Mouse (Mus musculus): ENCODE data around the gene Rtkn2. TPM values are rescaled to one million over a fixed set of nuclear protein-coding genes. Genes with fewer than 3 reads are reported as not detected.

The Rtkn2 gene
- polyA plus RNA-seq, 1 experiment from 2014 or later, result 14.0 TPM

DNA sequence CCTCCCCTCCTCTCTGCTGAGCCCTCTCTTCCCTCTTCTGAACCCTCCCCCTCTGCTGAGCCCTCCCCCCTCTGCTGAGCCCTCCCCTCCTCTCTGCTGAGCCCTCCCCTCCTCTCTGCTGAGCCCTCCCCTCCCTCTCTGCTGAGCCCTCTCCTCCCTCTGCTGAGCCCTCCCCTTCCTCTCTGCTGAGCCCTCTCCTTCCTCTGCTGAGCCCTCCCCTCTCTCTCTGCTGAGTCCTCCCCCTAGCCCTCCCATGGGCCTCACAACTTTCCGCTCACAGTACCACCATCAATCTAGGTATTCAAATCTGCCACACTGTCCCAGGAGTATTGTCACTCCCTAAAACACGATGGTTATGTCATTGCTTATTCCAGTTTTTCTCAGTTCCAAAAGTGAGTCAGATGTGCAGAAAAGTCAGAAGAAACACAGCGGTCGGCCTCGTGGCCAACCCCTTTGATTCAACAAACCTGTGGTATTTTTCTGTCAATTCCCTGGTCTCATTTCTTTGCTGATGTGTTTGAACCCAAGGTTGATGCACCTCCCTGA, 49.8 kb downstream of the Rtkn2 start:
- H3K27ac ChIP-seq, result no peak overlapping the region
- H3K9ac ChIP-seq, result no peak overlapping the region
- H3K36me3 ChIP-seq, result peaks cover 13% of the 10 kb centered on the region; the same call in 1 of the 2 replicates
- no peaks in the 10 kb centered on the region for H3K4me1 ChIP-seq
- H3K27me3 ChIP-seq, result no peaks in the 10 kb centered on the region
- no peak overlapping the region for H3K4me2 ChIP-seq (replicated peaks)
- WGBS, result 72% methylated on average over 5 of the region's 5 CpGs
- ATAC-seq (ENCODE audit: low FRiP score), result no peak
- H3K9me3 ChIP-seq (replicated peaks), result no peaks in the 10 kb centered on the region
- no peak overlapping the region for H3K4me3 ChIP-seq

DNA sequence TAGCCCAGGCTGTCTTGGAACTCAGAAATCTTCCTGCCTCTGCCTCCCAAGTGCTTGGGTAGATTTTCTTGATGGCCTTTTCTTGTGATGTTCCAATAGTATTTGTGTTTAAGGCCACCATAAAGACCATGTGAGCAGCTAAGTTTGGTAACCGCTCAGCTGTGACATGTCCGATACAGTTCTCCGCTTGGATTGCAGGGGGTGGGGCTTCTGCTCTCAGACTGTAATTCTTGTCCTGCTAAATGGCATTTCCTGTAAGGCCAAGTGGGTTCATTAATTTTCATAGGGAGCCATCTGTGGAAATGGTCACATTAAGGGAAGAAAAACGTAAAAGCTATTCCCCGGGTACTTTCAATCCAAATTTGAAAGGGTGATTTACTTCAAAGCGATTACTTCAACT, 50.7 kb downstream of the Rtkn2 start:
- Histone ChIP-seq H3K4me3 (no peak overlapping the region), H3K9me3 (replicated peaks) (no peaks in the 10 kb centered on the region), H3K4me1 (no peaks in the 10 kb centered on the region), H3K27me3 (no peaks in the 10 kb centered on the region), H3K4me2 (replicated peaks) (no peak overlapping the region), H3K9ac (no peak overlapping the region), H3K36me3 (peaks cover 13% of the 10 kb centered on the region; the same call in 1 of the 2 replicates), H3K27ac (no peak overlapping the region)
- ATAC-seq (ENCODE audit: low FRiP score), result no peak
- 78% methylated on average over 6 of the region's 6 CpGs for WGBS

DNA sequence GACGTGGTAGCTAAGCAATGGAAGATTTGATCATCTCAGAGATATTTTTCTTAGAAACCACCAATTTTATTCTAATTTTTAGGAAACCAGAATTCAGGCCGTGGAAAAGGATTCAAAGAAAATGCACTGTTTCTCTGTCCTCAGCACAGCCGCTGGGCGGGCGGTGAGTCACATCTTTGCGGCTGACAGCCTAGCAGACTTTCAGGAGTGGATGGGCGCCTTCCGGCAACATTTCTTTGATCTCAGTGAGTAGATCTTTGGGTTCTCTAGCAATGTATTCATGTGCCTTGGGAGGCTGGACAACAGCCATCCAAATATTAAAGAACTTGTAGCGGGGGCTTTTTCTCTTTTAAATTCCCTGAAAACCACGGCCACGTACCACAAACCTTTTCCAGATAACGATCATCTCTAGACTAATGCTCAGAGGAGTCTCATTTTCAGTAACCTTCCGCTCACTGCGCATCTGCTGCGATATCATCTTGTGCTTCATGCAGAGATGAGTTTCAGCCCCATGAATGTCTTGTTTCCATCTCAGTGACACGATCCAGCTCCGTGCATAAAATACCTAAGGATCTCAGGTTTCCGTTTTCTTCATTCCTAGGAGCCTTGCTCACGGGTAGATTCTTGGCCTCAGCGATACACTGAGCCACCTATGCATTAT, 56.5 kb downstream of the Rtkn2 start:
- H3K4me2 ChIP-seq (replicated peaks), result no peak overlapping the region
- ATAC-seq (ENCODE audit: low FRiP score), result no peak
- peaks cover 17% of the 10 kb centered on the region; the same call in 1 of the 2 replicates for H3K36me3 ChIP-seq
- H3K27me3 ChIP-seq, result no peaks in the 10 kb centered on the region
- no peak overlapping the region for H3K27ac ChIP-seq
- no peak overlapping the region for H3K9ac ChIP-seq
- H3K4me1 ChIP-seq, result peaks cover 18% of the 10 kb centered on the region
- H3K4me3 ChIP-seq, result no peak overlapping the region
- H3K9me3 ChIP-seq (replicated peaks), result 0 out of 2 replicates have a peak, but pooled peaks cover 4% of the 10 kb centered on the region
- WGBS, result 96% methylated on average over 20 of the region's 20 CpGs

DNA sequence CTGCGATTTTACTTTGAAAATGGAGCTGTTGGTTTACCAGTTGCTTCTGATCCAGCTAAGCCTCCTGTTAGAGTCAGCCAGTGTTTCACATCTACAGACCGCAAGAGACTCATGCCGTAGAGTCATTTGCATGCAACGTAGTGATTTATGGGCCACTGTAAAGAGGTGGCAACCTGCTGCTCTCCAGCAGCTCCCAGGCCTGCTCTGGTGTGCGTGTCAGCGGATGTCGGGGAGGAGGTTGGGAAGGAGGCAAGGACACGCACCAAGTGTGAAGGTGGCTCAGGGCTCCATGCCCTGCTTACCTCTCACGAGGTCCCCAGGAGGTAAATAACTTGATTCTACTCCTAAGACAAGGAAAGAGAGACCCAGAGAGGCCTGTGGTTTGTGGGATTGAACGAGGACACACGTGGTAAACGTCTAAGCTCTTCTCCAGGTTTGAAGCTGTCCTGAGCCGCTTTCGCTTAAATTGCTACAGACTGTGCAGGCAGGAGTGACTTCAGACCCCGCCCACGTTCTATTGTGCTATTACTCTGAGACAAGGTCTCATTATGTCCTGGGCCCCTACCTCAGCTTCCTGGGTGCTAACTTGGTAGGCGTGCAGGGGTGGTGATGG, 57.1 kb downstream of the Rtkn2 start:
- Histone ChIP-seq H3K4me1 (peaks cover 19% of the 10 kb centered on the region), H3K9me3 (replicated peaks) (0 out of 2 replicates have a peak, but pooled peaks cover 4% of the 10 kb centered on the region), H3K9ac (no peak overlapping the region), H3K27ac (no peak overlapping the region), H3K4me3 (no peak overlapping the region), H3K27me3 (no peaks in the 10 kb centered on the region), H3K36me3 (peaks cover 17% of the 10 kb centered on the region; the same call in 1 of the 2 replicates), H3K4me2 (replicated peaks) (no peak overlapping the region)
- WGBS, result 88% methylated on average over 17 of the region's 17 CpGs
- no peak for ATAC-seq (ENCODE audit: low FRiP score)

DNA sequence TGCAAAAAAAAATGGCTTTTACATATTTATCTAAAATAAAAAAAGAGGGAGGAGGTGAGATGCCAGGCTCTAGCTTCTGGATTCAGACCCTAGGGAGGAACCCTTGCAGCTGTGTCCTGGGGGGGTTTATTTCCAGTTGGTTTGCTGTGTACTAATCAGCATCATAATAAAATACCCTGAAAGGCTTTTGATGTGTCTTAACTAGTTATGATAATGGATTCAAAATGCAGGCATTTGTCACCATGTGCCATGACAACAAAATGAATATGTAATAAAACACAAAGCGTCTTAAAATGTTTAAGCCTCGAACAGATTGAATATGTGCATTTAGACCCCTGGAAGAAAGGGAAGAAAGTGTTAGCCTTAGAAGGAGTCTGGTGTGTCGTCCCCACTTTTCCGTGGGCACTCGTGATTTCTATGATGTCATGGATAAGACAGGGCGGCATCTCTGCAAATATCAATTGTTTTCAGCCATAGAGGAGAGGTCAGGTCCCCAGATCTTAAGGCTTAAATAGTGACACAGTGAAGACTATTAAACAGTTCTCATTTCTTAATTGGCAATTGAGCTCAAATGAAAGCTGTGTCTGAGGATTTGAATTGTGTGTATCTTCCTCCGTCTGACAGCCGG, 59.7 kb downstream of the Rtkn2 start:
- H3K9ac ChIP-seq, result 0 out of 2 replicates have a peak overlapping the region, but pooled peaks have one; percentile 10
- peaks cover 14% of the 10 kb centered on the region; the same call in 1 of the 2 replicates for H3K36me3 ChIP-seq
- H3K4me3 ChIP-seq, result no peak overlapping the region
- WGBS, result 57% methylated on average over 8 of the region's 8 CpGs
- peak; percentile 78; the same call in 1 of the 2 replicates for ATAC-seq (ENCODE audit: low FRiP score)
- peak overlapping the region; percentile 17; the same call in 1 of the 2 replicates for H3K4me2 ChIP-seq (replicated peaks)
- no peaks in the 10 kb centered on the region for H3K27me3 ChIP-seq
- H3K27ac ChIP-seq, result peak overlapping the region; percentile 76
- H3K9me3 ChIP-seq (replicated peaks), result 0 out of 2 replicates have a peak, but pooled peaks cover 4% of the 10 kb centered on the region
- H3K4me1 ChIP-seq, result peaks cover 26% of the 10 kb centered on the region

DNA sequence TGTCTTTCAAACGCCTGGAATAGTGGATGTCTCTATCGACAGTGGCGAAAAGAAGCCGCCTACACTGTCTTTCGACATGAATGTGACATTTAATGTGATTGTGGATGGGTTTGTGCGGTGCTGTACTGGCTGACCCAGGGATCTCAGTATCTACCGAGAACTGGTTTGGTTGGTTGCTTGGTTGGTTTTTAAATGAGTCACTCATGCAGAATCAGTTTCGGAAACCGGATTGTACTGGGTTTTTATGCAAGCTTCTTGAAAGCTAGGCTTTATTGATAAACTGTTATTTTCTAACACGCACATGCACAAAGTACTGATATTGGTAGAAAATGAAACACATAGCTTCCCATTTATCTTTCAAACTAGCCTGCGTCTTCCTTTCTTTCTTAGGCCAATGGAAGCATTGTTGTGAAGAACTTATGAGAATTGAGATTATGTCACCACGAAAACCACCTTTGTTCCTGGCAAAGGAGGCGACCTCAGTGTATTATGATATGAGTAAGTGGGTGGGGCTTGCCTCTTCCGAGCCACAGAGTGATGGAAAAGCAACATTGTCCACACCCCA, 60.4 kb downstream of the Rtkn2 start:
- Histone ChIP-seq H3K9me3 (replicated peaks) (0 out of 2 replicates have a peak, but pooled peaks cover 4% of the 10 kb centered on the region), H3K27ac (peak overlapping the region; percentile 76), H3K4me1 (peaks cover 28% of the 10 kb centered on the region), H3K36me3 (peaks cover 14% of the 10 kb centered on the region; the same call in 1 of the 2 replicates), H3K4me3 (no peak overlapping the region), H3K4me2 (replicated peaks) (peak overlapping the region; percentile 17; the same call in 1 of the 2 replicates), H3K27me3 (no peaks in the 10 kb centered on the region), H3K9ac (0 out of 2 replicates have a peak overlapping the region, but pooled peaks have one; percentile 10)
- peak; percentile 55; the same call in 1 of the 2 replicates for ATAC-seq (ENCODE audit: low FRiP score)
- 52% methylated on average over 14 of the region's 14 CpGs for whole genome bisulfite sequencing

DNA sequence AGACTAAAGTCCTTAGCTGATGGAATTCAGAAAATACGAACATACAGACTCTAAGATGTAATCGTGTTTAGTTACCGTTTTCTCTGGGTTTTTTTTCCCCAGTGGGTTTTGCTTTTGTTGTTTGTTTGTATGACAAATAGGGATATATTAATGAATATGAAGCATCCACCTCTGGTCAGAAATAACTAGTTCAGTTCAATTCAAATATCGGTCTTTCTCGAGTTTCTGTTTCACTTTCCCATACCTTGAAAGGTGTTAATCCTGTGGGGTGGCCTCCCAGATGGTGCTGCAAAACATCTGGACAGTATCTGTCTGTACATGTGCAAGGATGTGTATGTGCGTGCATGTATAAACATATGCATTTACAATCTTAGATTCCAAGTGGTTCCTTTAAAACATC, 61.0 kb downstream of the Rtkn2 start:
- peaks cover 28% of the 10 kb centered on the region for H3K4me1 ChIP-seq
- peaks cover 14% of the 10 kb centered on the region; the same call in 1 of the 2 replicates for H3K36me3 ChIP-seq
- no peak overlapping the region for H3K27ac ChIP-seq
- 0 out of 2 replicates have a peak, but pooled peaks cover 4% of the 10 kb centered on the region for H3K9me3 ChIP-seq (replicated peaks)
- no peak overlapping the region for H3K4me2 ChIP-seq (replicated peaks)
- no peak for ATAC-seq (ENCODE audit: low FRiP score)
- 92% methylated on average over 6 of the region's 6 CpGs for WGBS
- no peak overlapping the region for H3K9ac ChIP-seq
- H3K27me3 ChIP-seq, result no peaks in the 10 kb centered on the region
- H3K4me3 ChIP-seq, result no peak overlapping the region

DNA sequence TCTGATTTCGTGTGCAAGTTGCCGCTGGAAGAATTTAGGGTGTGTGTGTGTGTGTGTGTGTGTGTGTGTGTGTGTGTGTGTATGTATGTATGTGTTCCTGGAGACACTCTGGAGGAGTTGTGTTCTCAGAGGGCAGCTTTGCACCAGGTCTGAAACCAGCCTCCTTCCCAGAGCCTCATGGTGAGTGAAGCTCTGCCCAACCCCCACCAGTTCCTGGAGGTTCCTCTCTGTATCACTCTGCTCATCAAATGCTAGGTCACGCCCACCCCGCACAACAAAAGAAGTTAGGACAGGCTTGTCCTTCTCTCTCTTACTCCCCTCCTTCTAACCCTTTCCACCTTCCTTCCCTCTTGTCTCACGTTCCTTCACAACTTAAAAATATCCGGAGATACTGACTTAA, 64.6 kb downstream of the Rtkn2 start:
- no peak overlapping the region for H3K4me3 ChIP-seq
- no peak overlapping the region for H3K4me2 ChIP-seq (replicated peaks)
- no peak overlapping the region for H3K9ac ChIP-seq
- ATAC-seq (ENCODE audit: low FRiP score), result 0 out of 2 replicates have a peak, but pooled peaks have one; percentile 18
- no peaks in the 10 kb centered on the region for H3K9me3 ChIP-seq (replicated peaks)
- H3K27me3 ChIP-seq, result no peaks in the 10 kb centered on the region
- 37% methylated on average over 6 of the region's 6 CpGs for WGBS
- H3K4me1 ChIP-seq, result peaks cover 21% of the 10 kb centered on the region
- 0 out of 2 replicates have a peak, but pooled peaks cover 3% of the 10 kb centered on the region for H3K36me3 ChIP-seq
- no peak overlapping the region for H3K27ac ChIP-seq

DNA sequence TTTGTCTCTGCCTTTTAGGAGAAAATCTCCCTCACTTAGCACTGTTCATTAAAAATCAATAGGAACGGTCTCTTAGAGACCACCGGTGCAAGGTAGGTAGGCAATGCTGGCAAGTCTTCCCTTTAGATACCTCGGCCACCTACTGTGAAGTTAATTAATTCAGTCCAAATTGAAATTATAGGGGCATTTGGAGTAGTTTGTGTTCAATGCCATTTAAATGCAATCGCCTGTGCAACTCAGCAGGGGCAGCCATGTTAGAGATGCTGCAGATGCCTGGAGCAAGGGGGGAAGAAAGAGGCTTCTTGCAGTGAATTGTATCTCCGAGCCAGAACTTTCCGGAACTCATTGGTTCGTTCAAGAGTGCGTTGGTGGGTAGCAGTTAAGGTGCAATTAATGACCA, 65.5 kb downstream of the Rtkn2 start:
- ATAC-seq (ENCODE audit: low FRiP score), result no peak
- 0 out of 2 replicates have a peak, but pooled peaks cover 3% of the 10 kb centered on the region for H3K36me3 ChIP-seq
- no peaks in the 10 kb centered on the region for H3K9me3 ChIP-seq (replicated peaks)
- no peak overlapping the region for H3K27ac ChIP-seq
- H3K9ac ChIP-seq, result no peak overlapping the region
- peaks cover 13% of the 10 kb centered on the region; the same call in 1 of the 2 replicates for H3K4me1 ChIP-seq
- H3K27me3 ChIP-seq, result no peaks in the 10 kb centered on the region
- no peak overlapping the region for H3K4me3 ChIP-seq
- no peak overlapping the region for H3K4me2 ChIP-seq (replicated peaks)
- 74% methylated on average over 8 of the region's 8 CpGs for WGBS

DNA sequence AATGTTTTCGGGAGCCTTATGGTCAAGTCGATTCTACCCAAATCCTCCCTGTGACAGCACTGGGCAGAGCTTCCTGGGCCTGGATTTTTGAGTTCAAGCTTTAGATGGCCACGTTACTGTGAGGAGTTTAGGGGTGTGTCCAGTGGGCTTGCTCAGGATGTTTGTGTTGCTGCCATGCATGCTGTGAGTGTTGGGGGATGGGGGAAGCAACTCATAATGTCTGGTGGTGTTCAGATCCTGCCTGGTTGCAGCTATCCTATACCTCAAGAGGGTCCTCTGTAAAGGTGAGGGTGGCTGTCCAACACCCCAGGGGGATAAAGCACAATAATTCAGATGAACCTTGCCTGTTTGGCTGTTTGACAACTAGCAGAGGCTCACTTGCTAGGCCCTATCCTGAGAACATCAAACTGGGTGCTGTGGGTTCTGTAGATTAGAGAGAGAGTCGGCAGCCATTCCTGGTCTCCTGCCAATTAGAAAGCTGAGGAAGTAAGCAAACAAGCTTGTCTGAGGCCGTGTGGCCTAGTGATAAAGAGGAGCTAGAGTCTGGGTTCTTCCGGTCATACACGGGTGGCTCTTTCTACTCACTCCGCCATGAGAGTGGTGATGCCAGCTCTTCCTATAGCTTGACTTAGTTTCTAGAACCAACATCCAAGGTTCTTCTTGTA, 69.4 kb downstream of the Rtkn2 start:
- Histone ChIP-seq H3K27me3 (no peaks in the 10 kb centered on the region), H3K4me1 (peaks cover 4% of the 10 kb centered on the region; the same call in 1 of the 2 replicates), H3K4me2 (replicated peaks) (no peak overlapping the region), H3K9me3 (replicated peaks) (no peaks in the 10 kb centered on the region), H3K9ac (no peak overlapping the region), H3K36me3 (no peaks in the 10 kb centered on the region), H3K27ac (no peak overlapping the region), H3K4me3 (no peak overlapping the region)
- no peak for ATAC-seq (ENCODE audit: low FRiP score)
- 89% methylated on average over 8 of the region's 8 CpGs for WGBS

DNA sequence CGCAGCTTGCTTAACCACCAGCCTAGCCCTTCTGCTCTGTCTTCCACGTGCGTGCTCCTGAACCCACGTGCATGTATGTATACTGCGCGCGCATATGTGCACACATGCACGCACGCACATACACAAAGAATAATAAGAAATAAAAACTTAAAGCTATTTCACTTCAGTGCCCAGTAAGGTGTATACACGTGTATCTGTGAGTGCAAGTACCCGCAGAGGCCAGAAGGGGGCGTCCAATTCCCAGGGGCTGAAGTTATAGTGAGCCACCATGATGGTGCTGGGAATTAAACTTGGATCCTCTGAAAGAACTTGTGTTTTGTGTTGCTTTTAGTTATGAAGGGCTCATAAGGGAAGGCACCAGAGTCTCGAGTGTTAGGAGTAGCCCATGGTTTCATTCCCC, 71.5 kb downstream of the Rtkn2 start:
- H3K27me3 ChIP-seq, result no peaks in the 10 kb centered on the region
- no peak overlapping the region for H3K4me3 ChIP-seq
- H3K9ac ChIP-seq, result no peak overlapping the region
- H3K4me1 ChIP-seq, result no peaks in the 10 kb centered on the region
- WGBS, result 89% methylated on average over 13 of the region's 13 CpGs
- H3K27ac ChIP-seq, result no peak overlapping the region
- H3K36me3 ChIP-seq, result no peaks in the 10 kb centered on the region
- H3K9me3 ChIP-seq (replicated peaks), result no peaks in the 10 kb centered on the region
- H3K4me2 ChIP-seq (replicated peaks), result no peak overlapping the region
- no peak for ATAC-seq (ENCODE audit: low FRiP score)
